Mouse (Mus musculus) myocyte (in vitro differentiated cells): Measurements from ENCODE around the gene Anln.

Experiments used
- E2F4 ChIP-seq: IDR thresholded peaks from one replicate; pipeline ENCODE4 v1.6.1; 2011; ENCODE audit warnings: mild to moderate bottlenecking, control low read depth, moderate library complexity; ENCODE audit not compliant: insufficient read depth
- MAX ChIP-seq: IDR thresholded peaks from one replicate; pipeline ENCODE4 v1.6.1; 2011; ENCODE audit warnings: low read depth, mild to moderate bottlenecking, control low read depth
- MYOD1 ChIP-seq, 3 experiments: IDR thresholded peaks; one replicate each; pipeline ENCODE4 v1.6.1; 2011; ENCODE audit warnings: control low read depth in 2 of 3, low read depth in 2 of 3, mild to moderate bottlenecking in 2 of 3, moderate library complexity in 1 of 3; ENCODE audit not compliant: insufficient read length in 2 of 3, control insufficient read depth in 1 of 3
- MYOG ChIP-seq, 3 experiments: IDR thresholded peaks; one replicate each; pipeline ENCODE4 v1.6.1; 2011; ENCODE audit warnings: control low read depth in 2 of 3, low read depth in 2 of 3, mild to moderate bottlenecking in 2 of 3; ENCODE audit not compliant: insufficient read length in 2 of 3, control insufficient read depth in 1 of 3, insufficient read depth in 1 of 3
- POLR2A ChIP-seq: IDR thresholded peaks from one replicate; pipeline ENCODE4 v1.6.1; 2011; ENCODE audit warnings: low read depth, mild to moderate bottlenecking, control low read depth, moderate library complexity; ENCODE audit not compliant: insufficient read length
- REST ChIP-seq: IDR thresholded peaks from one replicate; pipeline ENCODE4 v1.6.1; 2011; ENCODE audit warnings: mild to moderate bottlenecking, control low read depth, moderate library complexity; ENCODE audit not compliant: insufficient read depth, insufficient read length
- TCF12 ChIP-seq: IDR thresholded peaks from one replicate; pipeline ENCODE4 v1.6.1; 2011; ENCODE audit warnings: mild to moderate bottlenecking, control low read depth; ENCODE audit not compliant: poor library complexity, insufficient read depth, severe bottlenecking
- USF1 ChIP-seq: IDR thresholded peaks from one replicate; pipeline ENCODE4 v1.6.1; 2011; ENCODE audit warnings: low read depth, mild to moderate bottlenecking, control low read depth, moderate library complexity

DNA sequence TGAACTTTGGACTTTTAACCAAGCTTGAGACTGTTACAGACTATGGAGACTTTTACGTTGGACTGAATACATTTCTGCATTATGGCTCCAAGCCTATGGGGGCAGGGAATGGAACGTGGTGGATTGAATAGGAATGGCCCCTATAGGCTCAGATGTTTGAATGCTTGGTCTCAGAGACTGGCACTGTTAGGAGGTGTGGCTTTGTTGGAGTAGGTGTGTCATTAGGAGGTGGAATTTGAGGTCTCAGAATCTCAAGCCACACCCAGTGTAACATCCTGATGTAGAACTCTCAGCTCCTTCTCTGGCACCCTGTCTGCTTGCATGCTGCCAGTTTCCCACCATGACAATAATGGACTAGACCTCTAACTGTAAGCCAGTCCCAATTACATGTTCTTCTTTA, 44.2 kb upstream of the Anln start:
- TF ChIP-seq USF1 (no peak), POLR2A (no peak), MYOD1 (IDR thresholded peaks at IDR 0.05; ENCODE audit: control insufficient read depth in 1 of 3, insufficient read length in 2 of 3, low read depth in 2 of 3) (no peak), E2F4 (no peak), TCF12 (no peak), MAX (no peak), MYOG (IDR thresholded peaks at IDR 0.05; ENCODE audit: control insufficient read depth in 1 of 3, insufficient read depth in 1 of 3, insufficient read length in 2 of 3, low read depth in 2 of 3) (no peak), REST (no peak)
